Mouse (Mus musculus) heart, postnatal 0 days (tissue): ENCODE measurements around the gene Hsf5. TPM values are rescaled to one million over a fixed set of nuclear protein-coding genes. Genes with fewer than 3 reads are reported as not detected.

ENCODE experiments used
- ATAC-seq: fragments of 200-750 bp; cut with Nextera tagmentation; 2 replicates; pipeline ENCODE4 v1.8.0; 2017; ENCODE audit warnings: low read depth, moderate number of reproducible peaks, moderate library complexity; ENCODE audit not compliant: insufficient read depth
- DNase-seq: peaks from one replicate; pipeline ENCODE4 v3.0.0-alpha.2; 2016; ENCODE audit warnings: low spot score
- H3K27ac ChIP-seq: fragments of 300-500 bp; sonication (generic); 2 replicates; pipeline ENCODE4 v1.5.1; 2014; ENCODE audit warnings: low read depth, mild to moderate bottlenecking
- H3K27me3 ChIP-seq: fragments of 300-500 bp; sonication (generic); 2 replicates; pipeline ENCODE4 v1.6.1; 2014; ENCODE audit warnings: low read length, mixed read lengths; ENCODE audit not compliant: control insufficient read depth, insufficient read depth
- H3K36me3 ChIP-seq: fragments of 300-500 bp; sonication (generic); replicated peaks from 2 replicates; pipeline ENCODE4 v1.6.1; 2014; ENCODE audit warnings: low read length, mixed read lengths; ENCODE audit not compliant: control insufficient read depth, insufficient read depth
- H3K4me1 ChIP-seq: fragments of 300-500 bp; sonication (generic); 2 replicates; pipeline ENCODE4 v1.6.1; 2014; ENCODE audit warnings: antibody characterized with exemption; ENCODE audit not compliant: control insufficient read depth, insufficient read depth
- H3K4me2 ChIP-seq: fragments of 300-500 bp; sonication (generic); 2 replicates; pipeline ENCODE4 v1.6.1; 2014; ENCODE audit warnings: low read depth, mild to moderate bottlenecking, low read length, moderate library complexity
- H3K4me3 ChIP-seq: fragments of 300-500 bp; sonication (generic); 2 replicates; pipeline ENCODE4 v1.5.1; 2014; ENCODE audit warnings: low read depth, low read length
- H3K9ac ChIP-seq: fragments of 300-500 bp; sonication (generic); replicated peaks from 2 replicates; pipeline ENCODE4 v1.6.1; 2014; ENCODE audit warnings: low read depth, low read length, mixed read lengths
- H3K9me3 ChIP-seq: fragments of 300-500 bp; sonication (generic); replicated peaks from 2 replicates; pipeline ENCODE4 v1.6.1; 2016; ENCODE audit warnings: low read length; ENCODE audit not compliant: control insufficient read depth
- CTCF ChIP-seq: IDR thresholded peaks from 2 replicates; pipeline ENCODE4 v1.5.1; 2016; ENCODE audit warnings: antibody characterized with exemption, control low read depth, low read depth
- EP300 ChIP-seq: IDR thresholded peaks from 2 replicates; pipeline ENCODE4 v1.6.1; 2016; ENCODE audit warnings: antibody characterized with exemption, low read depth
- WGBS: fragments of 180-500 bp; shearing (Covaris S2); extraction: QIAGEN DNeasy Blood & Tissue Kit; methylation state at CpG from one replicate; pipeline ENCODE4 v1.1.7; 2014; 5-methylcytosine and 5-hydroxymethylcytosine counted together
- polyA plus RNA-seq: library from polyadenylated mRNA; unstranded; fragments of >200 nt; fragmentation: Nextera tagmentation; extraction: Ambion mirVana; gene quantifications from 2 replicates; pipeline ENCODE4 v1.2.1, GENCODE M21; 2015
- total RNA-seq: library from RNA; depleted of rRNA; stranded (reverse); fragments of >200 nt; gene quantifications from 2 replicates; pipeline ENCODE4 v1.2.3, GENCODE M21; 2014; ENCODE audit warnings: low replicate concordance

The Hsf5 gene
- total and polyA plus RNA-seq, 2 experiments from 2014 or later: 0.03 TPM; not detected in 1

DNA sequence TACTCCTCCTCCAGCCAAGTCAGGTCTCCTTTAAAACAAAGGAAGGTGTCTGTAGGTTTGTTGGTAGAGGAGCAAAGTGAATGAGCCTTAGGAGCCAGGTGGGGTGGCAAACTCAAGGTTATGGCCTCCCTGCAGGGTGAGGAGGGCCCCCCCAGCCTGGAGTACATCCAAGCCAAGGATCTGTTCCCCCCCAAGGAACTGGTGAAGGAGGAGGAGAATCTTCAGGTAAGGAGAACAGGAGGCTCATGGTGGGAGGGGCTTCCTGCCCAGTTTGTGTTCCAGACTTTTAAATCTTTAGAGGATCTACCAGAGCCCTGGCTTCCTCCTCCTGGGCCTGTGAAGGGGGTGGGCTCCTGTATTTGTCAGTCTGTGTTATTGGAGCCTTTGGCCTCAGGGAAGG, 19.9 kb upstream of the Hsf5 start:
- H3K9me3 ChIP-seq: no peaks in the 10 kb centered on the region
- H3K9ac ChIP-seq: no peak overlapping the region
- H3K4me3 ChIP-seq: no peak overlapping the region
- DNase-seq: no peak
- H3K27ac ChIP-seq: no peak overlapping the region
- peaks cover 14% of the 10 kb centered on the region for H3K4me1 ChIP-seq
- no peaks in the 10 kb centered on the region for H3K27me3 ChIP-seq
- peaks cover 54% of the 10 kb centered on the region for H3K36me3 ChIP-seq
- no peak for ATAC-seq
- no peak overlapping the region for H3K4me2 ChIP-seq
- TF ChIP-seq EP300: no peak
- no peak for TF ChIP-seq CTCF

DNA sequence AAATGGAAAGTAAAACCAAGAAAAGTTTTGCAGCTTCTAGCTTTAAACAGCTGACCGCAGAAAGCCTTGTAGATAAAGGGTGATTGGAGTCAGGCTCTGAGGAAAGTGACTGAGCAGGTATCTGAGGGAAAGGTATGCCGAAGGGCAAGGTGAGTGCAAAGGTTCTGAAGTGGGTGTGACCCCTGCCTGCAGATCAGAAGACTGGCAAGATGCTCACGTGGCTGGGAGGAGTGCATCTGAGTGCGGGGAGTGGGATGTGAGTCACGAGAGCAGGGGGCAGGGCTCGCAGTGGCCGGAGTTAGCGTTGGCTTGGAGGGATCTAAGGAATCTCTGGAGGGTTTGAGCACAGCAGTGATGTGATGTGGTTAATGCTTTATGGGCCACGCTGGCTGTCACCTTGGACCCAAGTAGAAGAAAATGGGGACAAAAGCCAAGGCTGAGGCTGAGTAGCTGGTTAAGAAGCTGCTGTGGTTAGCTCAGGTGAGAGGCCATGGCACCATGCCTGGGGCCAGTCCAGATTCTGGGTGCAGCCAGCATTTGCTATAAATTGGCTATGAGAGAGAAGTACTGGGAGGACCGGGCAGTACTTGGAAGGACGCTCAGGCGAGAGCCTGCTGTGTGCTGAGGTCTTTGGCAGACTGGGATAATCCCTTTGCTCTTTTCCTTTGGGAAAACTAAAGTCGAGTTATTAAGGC, 17.4 kb upstream of the Hsf5 start:
- H3K27me3 ChIP-seq: no peaks in the 10 kb centered on the region
- no peak overlapping the region for H3K9ac ChIP-seq
- no peak for DNase-seq
- no peaks in the 10 kb centered on the region for H3K9me3 ChIP-seq
- no peak overlapping the region for H3K4me2 ChIP-seq
- H3K4me1 ChIP-seq: peaks cover 9% of the 10 kb centered on the region
- no peak for ATAC-seq
- peaks cover 75% of the 10 kb centered on the region for H3K36me3 ChIP-seq
- WGBS: 88% methylated on average over 13 of the region's 13 CpGs
- H3K27ac ChIP-seq: no peak overlapping the region
- H3K4me3 ChIP-seq: no peak overlapping the region
- TF ChIP-seq CTCF (no peak), EP300 (no peak)

DNA sequence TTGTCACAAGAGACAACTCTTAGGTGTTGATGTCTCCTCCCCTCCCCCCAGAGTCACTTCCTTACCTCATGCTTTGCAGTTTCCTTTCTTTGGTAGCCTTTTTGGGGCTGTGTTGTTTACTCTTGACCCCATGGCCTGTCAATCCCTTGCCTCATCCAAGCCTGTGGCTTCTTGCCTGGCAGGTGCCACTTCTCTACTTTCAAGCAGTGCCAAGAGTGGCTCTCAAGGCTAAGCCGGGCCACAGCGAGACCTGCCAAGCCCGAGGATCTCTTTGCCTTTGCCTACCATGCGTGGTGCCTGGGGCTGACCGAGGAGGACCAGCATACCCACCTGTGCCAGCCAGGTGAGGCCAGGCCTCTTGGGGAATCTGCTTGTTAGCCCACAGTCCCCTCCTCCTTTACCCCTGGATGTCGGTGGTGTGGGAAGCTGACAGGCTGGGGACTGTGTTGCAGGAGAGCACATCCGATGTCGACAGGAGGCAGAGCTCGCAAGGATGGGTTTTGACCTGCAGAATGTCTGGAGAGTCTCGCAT, 16.6 kb upstream of the Hsf5 start:
- TF ChIP-seq CTCF (no peak), EP300 (no peak)
- peaks cover 9% of the 10 kb centered on the region for H3K4me1 ChIP-seq
- DNase-seq (no peak), ATAC-seq (no peak)
- WGBS: 87% methylated on average over 10 of the region's 10 CpGs
- no peak overlapping the region for H3K4me3 ChIP-seq
- no peaks in the 10 kb centered on the region for H3K9me3 ChIP-seq
- H3K27ac ChIP-seq: no peak overlapping the region
- no peaks in the 10 kb centered on the region for H3K27me3 ChIP-seq
- H3K4me2 ChIP-seq: no peak overlapping the region
- peaks cover 83% of the 10 kb centered on the region for H3K36me3 ChIP-seq
- no peak overlapping the region for H3K9ac ChIP-seq

DNA sequence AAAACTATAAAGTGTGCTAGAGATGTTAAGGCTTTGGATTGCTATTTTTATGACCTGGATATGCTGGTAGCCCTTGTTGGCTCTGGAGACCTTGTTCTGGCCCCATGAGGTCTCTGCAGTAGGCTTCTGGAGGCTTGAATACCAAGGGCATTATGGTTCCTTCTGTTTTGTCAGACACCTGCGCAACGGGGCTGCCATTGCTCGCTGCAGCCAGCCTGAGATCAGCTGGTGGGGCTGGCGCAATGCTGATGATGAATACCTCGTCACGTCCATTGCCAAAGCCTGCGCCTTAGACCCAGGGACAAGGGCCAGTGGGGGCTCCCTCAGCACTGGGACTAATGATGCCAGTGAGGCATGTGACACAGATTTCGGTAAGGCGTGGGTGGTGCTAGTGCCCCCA, 14.7 kb upstream of the Hsf5 start:
- H3K9ac ChIP-seq: no peak overlapping the region
- H3K27me3 ChIP-seq: no peaks in the 10 kb centered on the region
- TF ChIP-seq CTCF (no peak), EP300 (no peak)
- ATAC-seq: no peak
- 93% methylated on average over 9 of the region's 9 CpGs for WGBS
- H3K4me3 ChIP-seq: no peak overlapping the region
- no peaks in the 10 kb centered on the region for H3K4me1 ChIP-seq
- no peak overlapping the region for H3K4me2 ChIP-seq
- H3K36me3 ChIP-seq: peaks cover 100% of the 10 kb centered on the region
- H3K9me3 ChIP-seq: no peaks in the 10 kb centered on the region
- no peak for DNase-seq
- no peak overlapping the region for H3K27ac ChIP-seq

DNA sequence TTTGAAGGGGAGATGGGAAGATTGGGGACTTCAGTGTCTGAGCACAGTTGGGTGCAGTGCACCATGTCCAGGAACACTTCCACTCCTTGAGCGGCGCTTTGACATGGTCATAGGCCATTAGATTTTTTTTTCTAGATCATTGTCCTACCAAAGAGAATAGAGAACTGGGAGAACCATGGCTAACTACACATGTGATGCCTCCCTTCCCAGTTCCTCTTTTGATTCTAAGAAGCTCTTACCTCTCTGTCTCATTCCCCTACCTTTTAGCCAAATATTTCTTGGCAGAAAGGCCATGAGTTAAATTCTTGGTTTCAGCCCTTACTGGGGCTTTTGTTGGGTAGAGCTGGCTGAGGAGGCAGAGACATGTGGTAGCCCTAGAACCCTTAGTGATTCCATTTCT, 13.4 kb upstream of the Hsf5 start:
- Histone ChIP-seq H3K9me3 (no peaks in the 10 kb centered on the region), H3K36me3 (peaks cover 100% of the 10 kb centered on the region), H3K4me2 (no peak overlapping the region), H3K27ac (no peak overlapping the region), H3K4me3 (no peak overlapping the region), H3K4me1 (no peaks in the 10 kb centered on the region), H3K27me3 (no peaks in the 10 kb centered on the region), H3K9ac (no peak overlapping the region)
- WGBS: 100% methylated on average over 2 of the region's 2 CpGs
- TF ChIP-seq CTCF (no peak), EP300 (no peak)
- ATAC-seq (no peak), DNase-seq (no peak)

DNA sequence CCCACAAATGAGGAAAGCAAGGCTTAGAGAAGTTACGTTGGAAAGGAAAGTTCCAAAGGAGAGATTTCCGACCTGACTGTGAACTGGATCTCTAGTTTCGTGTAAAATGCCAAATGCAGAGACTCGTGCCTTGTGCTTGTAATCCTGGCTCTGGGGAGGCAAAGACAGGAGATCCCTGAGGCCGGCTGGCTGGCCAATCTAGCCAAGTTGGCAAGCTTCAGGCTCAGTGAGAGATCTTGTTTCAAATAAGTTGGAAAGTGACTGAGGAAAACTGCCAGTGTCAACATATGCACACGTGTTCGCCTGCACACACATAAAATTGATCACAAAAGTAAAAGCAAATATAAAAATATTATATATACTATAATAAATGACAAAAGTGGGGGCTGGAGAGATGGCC, 7.7 kb upstream of the Hsf5 start:
- no peak overlapping the region for H3K9ac ChIP-seq
- no peaks in the 10 kb centered on the region for H3K4me1 ChIP-seq
- no peak overlapping the region for H3K27ac ChIP-seq
- H3K36me3 ChIP-seq: peaks cover 93% of the 10 kb centered on the region
- no peak for DNase-seq
- H3K27me3 ChIP-seq: no peaks in the 10 kb centered on the region
- H3K4me2 ChIP-seq: no peak overlapping the region
- no peaks in the 10 kb centered on the region for H3K9me3 ChIP-seq
- TF ChIP-seq EP300 (no peak), CTCF (no peak)
- ATAC-seq: no peak
- no peak overlapping the region for H3K4me3 ChIP-seq
- WGBS: 84% methylated on average over 7 of the region's 7 CpGs
